Mouse (Mus musculus): Measurements from ENCODE around the gene Fkbp14. TPM values are rescaled to one million over a fixed set of nuclear protein-coding genes. Genes with fewer than 3 reads are reported as not detected.

Gene Fkbp14
- polyA plus RNA-seq, 1 experiment = 6.1 TPM

GRCm38 (mm10) chr6:54592938-54593535 lies 4.1 kb downstream of the Fkbp14 start:
- Histone ChIP-seq H3K4me3 (replicated peaks; ENCODE audit: extremely low read depth, low read depth, low read length) (peak overlapping the region; percentile 77), H3K4me1 (ENCODE audit: control insufficient read depth, insufficient read depth, low read length) (peaks cover 7% of the 10 kb centered on the region)
- peak; percentile 91 for DNase-seq
- TF ChIP-seq CTCF (IDR thresholded peaks at IDR 0.05; ENCODE audit: insufficient read depth, low read length) = no peak
- peak; percentile 42; the same call in 1 of the 2 replicates for TF ChIP-seq POLR2A (IDR thresholded peaks at IDR 0.05; ENCODE audit: borderline replicate concordance, extremely low read depth, low read depth, low read length)
- WGBS = under 1% methylated on average over 20 of the region's 20 CpGs

- DNase-seq = peak; percentile 14
- peaks cover 7% of the 10 kb centered on the region for H3K4me1 ChIP-seq (ENCODE audit: control insufficient read depth, insufficient read depth, low read length)
- WGBS = 32% methylated on average over 6 of the region's 6 CpGs
- TF ChIP-seq POLR2A (IDR thresholded peaks at IDR 0.05; ENCODE audit: borderline replicate concordance, extremely low read depth, low read depth, low read length) (no peak), CTCF (IDR thresholded peaks at IDR 0.05; ENCODE audit: insufficient read depth, low read length) (no peak)
- no peak overlapping the region for H3K4me3 ChIP-seq (replicated peaks; ENCODE audit: extremely low read depth, low read depth, low read length)
These were observed 5.3 kb downstream of the Fkbp14 start for GRCm38 (mm10) chr6:54591778-54592177.

GRCm38 (mm10) chr6:54590691-54591090 lies 6.4 kb downstream of the Fkbp14 start:
- TF ChIP-seq POLR2A (IDR thresholded peaks at IDR 0.05; ENCODE audit: borderline replicate concordance, extremely low read depth, low read depth, low read length) (no peak), CTCF (IDR thresholded peaks at IDR 0.05; ENCODE audit: insufficient read depth, low read length) (no peak)
- DNase-seq = no peak
- Histone ChIP-seq H3K4me3 (replicated peaks; ENCODE audit: extremely low read depth, low read depth, low read length) (no peak overlapping the region), H3K4me1 (ENCODE audit: control insufficient read depth, insufficient read depth, low read length) (peaks cover 3% of the 10 kb centered on the region; the same call in 1 of the 2 replicates)
- 89% methylated on average over 2 of the region's 2 CpGs for WGBS

- Histone ChIP-seq H3K4me1 (ENCODE audit: control insufficient read depth, insufficient read depth, low read length) (peaks cover 3% of the 10 kb centered on the region; the same call in 1 of the 2 replicates), H3K4me3 (replicated peaks; ENCODE audit: extremely low read depth, low read depth, low read length) (no peak overlapping the region)
- WGBS = 77% methylated on average over 1 of the region's 1 CpGs
- no peak for TF ChIP-seq POLR2A (IDR thresholded peaks at IDR 0.05; ENCODE audit: borderline replicate concordance, extremely low read depth, low read depth, low read length)
- DNase-seq = no peak
These were observed 8.9 kb downstream of the Fkbp14 start for GRCm38 (mm10) chr6:54588212-54588611.

GRCm38 (mm10) chr6:54587683-54588082 lies 9.4 kb downstream of the Fkbp14 start:
- peaks cover 3% of the 10 kb centered on the region; the same call in 1 of the 2 replicates for H3K4me1 ChIP-seq (ENCODE audit: control insufficient read depth, insufficient read depth, low read length)
- TF ChIP-seq CTCF (IDR thresholded peaks at IDR 0.05; ENCODE audit: insufficient read depth, low read length) (no peak), POLR2A (IDR thresholded peaks at IDR 0.05; ENCODE audit: borderline replicate concordance, extremely low read depth, low read depth, low read length) (no peak)
- 81% methylated on average over 4 of the region's 4 CpGs for WGBS
- no peak for DNase-seq
- no peak overlapping the region for H3K4me3 ChIP-seq (replicated peaks; ENCODE audit: extremely low read depth, low read depth, low read length)

- Histone ChIP-seq H3K4me3 (replicated peaks; ENCODE audit: extremely low read depth, low read depth, low read length) (no peak overlapping the region), H3K4me1 (ENCODE audit: control insufficient read depth, insufficient read depth, low read length) (peaks cover 3% of the 10 kb centered on the region; the same call in 1 of the 2 replicates)
- no peak for TF ChIP-seq POLR2A (IDR thresholded peaks at IDR 0.05; ENCODE audit: borderline replicate concordance, extremely low read depth, low read depth, low read length)
- no peak for TF ChIP-seq CTCF (IDR thresholded peaks at IDR 0.05; ENCODE audit: insufficient read depth, low read length)
- WGBS = 81% methylated on average over 8 of the region's 8 CpGs
- no peak for DNase-seq
These were observed 10.2 kb downstream of the Fkbp14 start for GRCm38 (mm10) chr6:54586911-54587310.

GRCm38 (mm10) chr6:54586175-54586574 lies 10.9 kb downstream of the Fkbp14 start:
- no peak for DNase-seq
- Histone ChIP-seq H3K4me1 (ENCODE audit: control insufficient read depth, insufficient read depth, low read length) (no peaks in the 10 kb centered on the region), H3K4me3 (replicated peaks; ENCODE audit: extremely low read depth, low read depth, low read length) (no peak overlapping the region)
- WGBS = 11% methylated on average over 2 of the region's 2 CpGs
- no peak for TF ChIP-seq POLR2A (IDR thresholded peaks at IDR 0.05; ENCODE audit: borderline replicate concordance, extremely low read depth, low read depth, low read length)
- TF ChIP-seq CTCF (IDR thresholded peaks at IDR 0.05; ENCODE audit: insufficient read depth, low read length) = 0 out of 2 replicates have a peak, but pooled peaks have one; percentile 31

GRCm38 (mm10) chr6:54573218-54573955 lies 23.7 kb downstream of the Fkbp14 start:
- no peak overlapping the region for H3K4me3 ChIP-seq (replicated peaks; ENCODE audit: extremely low read depth, low read depth, low read length)
- no peaks in the 10 kb centered on the region for H3K4me1 ChIP-seq (ENCODE audit: control insufficient read depth, insufficient read depth, low read length)
- DNase-seq = no peak
- TF ChIP-seq CTCF (IDR thresholded peaks at IDR 0.05; ENCODE audit: insufficient read depth, low read length) = no peak
- TF ChIP-seq POLR2A (IDR thresholded peaks at IDR 0.05; ENCODE audit: borderline replicate concordance, extremely low read depth, low read depth, low read length) = no peak
- 31% methylated on average over 6 of the region's 6 CpGs for WGBS

- H3K4me3 ChIP-seq (replicated peaks; ENCODE audit: extremely low read depth, low read depth, low read length) = no peak overlapping the region
- peaks cover 3% of the 10 kb centered on the region; the same call in 1 of the 2 replicates for H3K4me1 ChIP-seq (ENCODE audit: control insufficient read depth, insufficient read depth, low read length)
- DNase-seq = no peak
- WGBS = 65% methylated on average over 7 of the region's 7 CpGs
- no peak for TF ChIP-seq POLR2A (IDR thresholded peaks at IDR 0.05; ENCODE audit: borderline replicate concordance, extremely low read depth, low read depth, low read length)
- no peak for TF ChIP-seq CTCF (IDR thresholded peaks at IDR 0.05; ENCODE audit: insufficient read depth, low read length)
These were observed 27.3 kb downstream of the Fkbp14 start for GRCm38 (mm10) chr6:54569776-54570175.

GRCm38 (mm10) chr6:54566546-54566919 lies 30.6 kb downstream of the Fkbp14 start:
- WGBS = 13% methylated on average over 6 of the region's 6 CpGs
- H3K4me1 ChIP-seq (ENCODE audit: control insufficient read depth, insufficient read depth, low read length) = peaks cover 3% of the 10 kb centered on the region; the same call in 1 of the 2 replicates
- H3K4me3 ChIP-seq (replicated peaks; ENCODE audit: extremely low read depth, low read depth, low read length) = no peak overlapping the region
- DNase-seq = no peak
- TF ChIP-seq CTCF (IDR thresholded peaks at IDR 0.05; ENCODE audit: insufficient read depth, low read length) = no peak
- no peak for TF ChIP-seq POLR2A (IDR thresholded peaks at IDR 0.05; ENCODE audit: borderline replicate concordance, extremely low read depth, low read depth, low read length)

All from lung, adult 2 months (tissue).